Mouse (Mus musculus) liver, embryonic 14.5 days (tissue): ENCODE measurements around the gene Prkg1. TPM values are rescaled to one million over a fixed set of nuclear protein-coding genes. Genes with fewer than 3 reads are reported as not detected.

Source experiments
- ATAC-seq: fragments of 200-750 bp; cut with Nextera tagmentation; 2 replicates; pipeline ENCODE4 v1.8.0; 2017; ENCODE audit warnings: moderate number of reproducible peaks, mild to moderate bottlenecking, moderate library complexity; ENCODE audit not compliant: insufficient read depth
- DNase-seq, 3 experiments: peaks; one replicate each; pipeline ENCODE4 v3.0.0-alpha.2; 2012 to 2013; ENCODE audit warnings: low read depth in 3 of 3, low spot score in 3 of 3
- H3K27ac ChIP-seq: fragments of 300-500 bp; sonication (generic); 2 replicates; pipeline ENCODE4 v1.5.1; 2014; ENCODE audit warnings: moderate library complexity, mild to moderate bottlenecking, control low read depth, inconsistent platforms
- H3K27me3 ChIP-seq: fragments of 300-500 bp; sonication (generic); 2 replicates; pipeline ENCODE4 v1.6.1; 2014; ENCODE audit warnings: mild to moderate bottlenecking, low read length, moderate library complexity; ENCODE audit not compliant: control insufficient read depth, insufficient read depth
- H3K36me3 ChIP-seq: fragments of 300-500 bp; sonication (generic); replicated peaks from 2 replicates; pipeline ENCODE4 v1.6.1; 2014; ENCODE audit warnings: low read depth; ENCODE audit not compliant: control insufficient read depth, insufficient read depth
- H3K4me1 ChIP-seq, 2 experiments: fragments of 200-500 bp in 1 of 2; fragments of 300-500 bp in 1 of 2; sonication (generic) in 1 of 2; replicated peaks; 2 replicates each; pipeline ENCODE4 v1.6.1; 2012 to 2014; ENCODE audit warnings: antibody characterized with exemption in 1 of 2, inconsistent platforms in 1 of 2, low read length in 1 of 2; ENCODE audit not compliant: control insufficient read depth in 2 of 2, insufficient read depth in 2 of 2
- H3K4me2 ChIP-seq: fragments of 300-500 bp; sonication (generic); 2 replicates; pipeline ENCODE4 v1.6.1; 2014; ENCODE audit warnings: low read depth, mild to moderate bottlenecking, control low read depth, moderate library complexity
- H3K4me3 ChIP-seq, 2 experiments: fragments of 200-500 bp in 1 of 2; fragments of 300-500 bp in 1 of 2; sonication (generic) in 1 of 2; 2 replicates each; pipeline ENCODE4 v1.5.1; 2012 to 2014; ENCODE audit warnings: low read depth in 2 of 2, low read length in 2 of 2, mild to moderate bottlenecking in 2 of 2, control low read depth in 1 of 2, inconsistent platforms in 1 of 2, moderate library complexity in 1 of 2; ENCODE audit not compliant: insufficient read depth in 1 of 2
- H3K9ac ChIP-seq: fragments of 300-500 bp; sonication (generic); replicated peaks from 2 replicates; pipeline ENCODE4 v1.6.1; 2014; ENCODE audit warnings: mild to moderate bottlenecking, control low read depth, moderate library complexity
- H3K9me3 ChIP-seq: fragments of 300-500 bp; sonication (generic); 2 replicates; pipeline ENCODE4 v1.6.1; 2016; ENCODE audit warnings: low read length, mixed read lengths; ENCODE audit not compliant: control insufficient read depth
- CTCF ChIP-seq: IDR thresholded peaks from 2 replicates; pipeline ENCODE4 v1.5.1; 2016; ENCODE audit warnings: antibody characterized with exemption, low read depth, control low read depth
- EP300 ChIP-seq: IDR thresholded peaks from 2 replicates; pipeline ENCODE4 v1.6.1; 2016; ENCODE audit warnings: antibody characterized with exemption, low read depth
- WGBS: fragments of 180-500 bp; shearing (Covaris S2); extraction: QIAGEN DNeasy Blood & Tissue Kit; methylation state at CpG from one replicate; pipeline ENCODE4 v1.1.7; 2014; ENCODE audit not compliant: insufficient replicate concordance; 5-methylcytosine and 5-hydroxymethylcytosine counted together
- polyA plus RNA-seq, 2 experiments: library from polyadenylated mRNA; depleted of rRNA in 1 of 2; stranded (reverse) in 1 of 2; unstranded in 1 of 2; fragments of >200 nt; fragmentation: Nextera tagmentation in 1 of 2; extraction: Ambion mirVana in 1 of 2; gene quantifications; 2 replicates each; pipeline versions ENCODE4 v1.2.1 to v1.2.3; 2012 to 2014

Gene Prkg1
- polyA plus RNA-seq, 2 experiments, result 0.47 to 0.50 TPM

- no peak for ATAC-seq
- Histone ChIP-seq H3K27ac (no peak overlapping the region), H3K4me3 (no peak overlapping the region), H3K4me2 (no peak overlapping the region), H3K27me3 (no peaks in the 10 kb centered on the region), H3K9ac (no peak overlapping the region), H3K4me1 (no peaks in the 10 kb centered on the region), H3K36me3 (no peaks in the 10 kb centered on the region), H3K9me3 (no peaks in the 10 kb centered on the region)
- TF ChIP-seq EP300, result no peak
- TF ChIP-seq CTCF, result no peak
- WGBS, result 59% methylated on average over 5 of the region's 5 CpGs
- DNase-seq, result no peak
Observed at GRCm38 (mm10) chr19:30699130-30699529, 1065.7 kb downstream of the Prkg1 start.

GRCm38 (mm10) chr19:30691258-30691657, 1073.6 kb downstream of the Prkg1 start:
- Histone ChIP-seq H3K9me3 (no peaks in the 10 kb centered on the region), H3K27me3 (no peaks in the 10 kb centered on the region), H3K4me1 (no peaks in the 10 kb centered on the region), H3K36me3 (no peaks in the 10 kb centered on the region), H3K9ac (no peak overlapping the region), H3K27ac (no peak overlapping the region), H3K4me2 (no peak overlapping the region), H3K4me3 (no peak overlapping the region)
- TF ChIP-seq CTCF (no peak), EP300 (no peak)
- ATAC-seq (no peak), DNase-seq (no peak)
- 74% methylated on average over 2 of the region's 2 CpGs for WGBS

- no peak overlapping the region for H3K4me3 ChIP-seq
- no peaks in the 10 kb centered on the region for H3K9me3 ChIP-seq
- H3K27ac ChIP-seq, result no peak overlapping the region
- WGBS, result 61% methylated on average over 6 of the region's 6 CpGs
- no peak for TF ChIP-seq EP300
- TF ChIP-seq CTCF, result no peak
- DNase-seq, result no peak
- H3K36me3 ChIP-seq, result no peaks in the 10 kb centered on the region
- H3K4me1 ChIP-seq, result no peaks in the 10 kb centered on the region
- no peak overlapping the region for H3K4me2 ChIP-seq
- H3K9ac ChIP-seq, result no peak overlapping the region
- ATAC-seq, result no peak
- H3K27me3 ChIP-seq, result no peaks in the 10 kb centered on the region
Observed at GRCm38 (mm10) chr19:30690691-30691090, 1074.1 kb downstream of the Prkg1 start.

GRCm38 (mm10) chr19:30687942-30688341, 1076.9 kb downstream of the Prkg1 start:
- no peak for ATAC-seq
- WGBS, result 64% methylated on average over 6 of the region's 6 CpGs
- H3K9ac ChIP-seq, result no peak overlapping the region

GRCm38 (mm10) chr19:30676308-30676707, 1088.5 kb downstream of the Prkg1 start:
- Histone ChIP-seq H3K27ac (no peak overlapping the region), H3K4me2 (no peak overlapping the region), H3K27me3 (no peaks in the 10 kb centered on the region), H3K9ac (no peak overlapping the region), H3K4me1 (no peaks in the 10 kb centered on the region), H3K9me3 (no peaks in the 10 kb centered on the region), H3K36me3 (no peaks in the 10 kb centered on the region), H3K4me3 (no peak overlapping the region)
- 67% methylated on average over 8 of the region's 8 CpGs for WGBS
- no peak for ATAC-seq
- no peak for DNase-seq
- TF ChIP-seq CTCF, result no peak
- no peak for TF ChIP-seq EP300

More at GRCm38 (mm10) chr19:30687942-30688341, 1076.9 kb downstream of the Prkg1 start:
- no peaks in the 10 kb centered on the region for H3K36me3 ChIP-seq
- TF ChIP-seq EP300, result no peak
- H3K9me3 ChIP-seq, result no peaks in the 10 kb centered on the region
- no peak overlapping the region for H3K4me3 ChIP-seq
- H3K27me3 ChIP-seq, result no peaks in the 10 kb centered on the region
- no peaks in the 10 kb centered on the region for H3K4me1 ChIP-seq
- no peak for DNase-seq
- H3K27ac ChIP-seq, result no peak overlapping the region
- H3K4me2 ChIP-seq, result no peak overlapping the region

- DNase-seq, result peak; percentile 0 to 16 (median 1)
- H3K4me1 ChIP-seq, result no peaks in the 10 kb centered on the region
- no peak for ATAC-seq
- TF ChIP-seq CTCF (peak; percentile 58), EP300 (no peak)
- H3K9ac ChIP-seq, result no peak overlapping the region
- no peaks in the 10 kb centered on the region for H3K36me3 ChIP-seq
- H3K27me3 ChIP-seq, result no peaks in the 10 kb centered on the region
- no peak overlapping the region for H3K27ac ChIP-seq
- 9% methylated on average over 8 of the region's 8 CpGs for WGBS
- H3K4me3 ChIP-seq, result no peak overlapping the region
- no peaks in the 10 kb centered on the region for H3K9me3 ChIP-seq
- no peak overlapping the region for H3K4me2 ChIP-seq
Observed at GRCm38 (mm10) chr19:30664269-30664668, 1100.6 kb downstream of the Prkg1 start.
